14 mouse cellular contexts compared by ENCODE assay signal in genomic region chr11:78240193-78240857, GRCm38 (mm10). TPM values are rescaled to one million over a fixed set of nuclear protein-coding genes. Genes with fewer than 3 reads are reported as not detected.
DNase-seq lines count a peak whose midpoint lies in the region.
"Had no signal": no experiment of that assay in that cellular context is flagged by ENCODE, and none has a peak within 500 bp of the region (broad histone marks: within the 10 kb centered on the region; RNA-seq: fewer than 3 reads in every experiment).

No protein-coding gene starts in this region.

- DNase-seq in heart, adult 18-20 months: peak; percentile 27 to 44
- no peak for DNase-seq in heart, postnatal 4 days
- DNase-seq in testis, postnatal 14 days (ENCODE audit: low spot score): peak; percentile 74
- no peak for DNase-seq in testis, postnatal 10 days (ENCODE audit: low spot score)
- DNase-seq in left cerebral cortex, adult 8-10 months (ENCODE audit: low spot score in 2 of 2): peak; percentile 12 to 58
- no peak for DNase-seq in spleen, postnatal 10 days (ENCODE audit: low spot score in 2 of 2)
- no peak for DNase-seq in adrenal gland, postnatal 14 days
- no peak for DNase-seq in yolk sac, embryonic 10.5 days (ENCODE audit: low spot score)
- DNase-seq: adrenal gland, postnatal 10 days; B cell, adult 2 months; cerebellum, adult 2 months; gastrocnemius, postnatal 14 days; thymus, postnatal 36 days had no signal

RNA-seq across cellular contexts. Expression of gene Sdf2, which starts 5.2 kb away (rescaled TPM):
- 10 to 100 TPM; 52.7 to 55.7 TPM for total RNA-seq in heart, adult 18-20 months (2021)
- total RNA-seq in heart, postnatal 4 days (2021): 10 to 100 TPM; 41.2 to 43.9 TPM
- total RNA-seq in left cerebral cortex, adult 8-10 months (2022): 10 to 100 TPM; 54.1 to 66.1 (median 59.1) TPM
- total RNA-seq in adrenal gland, postnatal 14 days (2021): 75.3 and 78.8 TPM in 2 replicates

RNA-seq across cellular contexts. Expression of gene Supt6, which starts 5.5 kb away (rescaled TPM):
- 10 to 100 TPM; 28.4 to 29.7 TPM for total RNA-seq in heart, adult 18-20 months (2021)
- 10 to 100 TPM; 35.7 to 37.2 TPM for total RNA-seq in heart, postnatal 4 days (2021)
- 100 to 1,000 TPM in 2 of 4 experiments, 10 to 100 TPM in 2; 98.7 to 102 (median 100) TPM for total RNA-seq in left cerebral cortex, adult 8-10 months (2022)
- 60.1 and 65.4 TPM in 2 replicates for total RNA-seq in adrenal gland, postnatal 14 days (2021)

RNA-seq across cellular contexts. Expression of gene 2610507B11Rik, which starts 21.2 kb away (rescaled TPM):
- total RNA-seq in heart, adult 18-20 months (2021): 100 to 1,000 TPM; 203 to 219 TPM
- 100 to 1,000 TPM; 178 to 185 TPM for total RNA-seq in heart, postnatal 4 days (2021)
- total RNA-seq in left cerebral cortex, adult 8-10 months (2022): 100 to 1,000 TPM; 172 to 181 (median 177) TPM
- 146 and 153 TPM in 2 replicates for total RNA-seq in adrenal gland, postnatal 14 days (2021)

RNA-seq across cellular contexts. Expression of gene Proca1, which starts 47.1 kb away (rescaled TPM):
- total RNA-seq in heart, adult 18-20 months (2021): 1 to 10 TPM in 1 of 2 experiments, under 1 TPM in 1; 0.89 to 1.6 TPM
- 1 to 10 TPM in 1 of 2 experiments, under 1 TPM in 1; 0.81 to 1.4 TPM for total RNA-seq in heart, postnatal 4 days (2021)
- total RNA-seq in left cerebral cortex, adult 8-10 months (2022): 1 to 10 TPM; 5.9 to 7.4 (median 6.8) TPM
- 17.6 and 26.3 TPM in 2 replicates for total RNA-seq in adrenal gland, postnatal 14 days (2021)
- total RNA-seq: megakaryocyte-erythroid progenitor cell, adult 5-6 weeks had no signal

RNA-seq across cellular contexts. Expression of gene BC030499, which starts 50.3 kb away (rescaled TPM):
- under 1 TPM; 0.37 to 0.49 TPM for total RNA-seq in heart, adult 18-20 months (2021)
- 1 to 10 TPM; 1.2 to 1.4 TPM for total RNA-seq in heart, postnatal 4 days (2021)
- 10 to 100 TPM; 12.0 to 15.3 (median 13.3) TPM for total RNA-seq in left cerebral cortex, adult 8-10 months (2022)
- total RNA-seq in adrenal gland, postnatal 14 days (2021): 0.41 and 0.83 TPM in 2 replicates

Comparison
In these comparisons a context has a peak if more than half of its experiments do, and no peak if none do; other contexts are left out.
1. DNase-seq: peak in heart, adult 18-20 months (2 of 2), testis, postnatal 14 days (single experiment) and left cerebral cortex, adult 8-10 months (2 of 2); none in heart, postnatal 4 days (single experiment), testis, postnatal 10 days (single experiment), spleen, postnatal 10 days (0 of 2), adrenal gland, postnatal 14 days (single experiment) and yolk sac, embryonic 10.5 days (single experiment).